Mouse (Mus musculus) retina, adult 2 months (tissue): ENCODE measurements around the gene Krtap6-2.

Experiments used
- DNase-seq: peaks from one replicate; pipeline ENCODE4 v3.0.0-alpha.2; 2012; ENCODE audit warnings: low read depth, low spot score

Gene Krtap6-2

GRCm38 (mm10) chr16:89420011-89420410 lies at the start of gene Krtap6-2:
Gene Krtap6-2, minus strand, starts transcription at chr16:89420111.
- no peak for DNase-seq

- DNase-seq: peak; percentile 2
These were observed 41.3 kb upstream of the Krtap6-2 start for GRCm38 (mm10) chr16:89461189-89461588.

GRCm38 (mm10) chr16:89429586-89429985 lies 9.7 kb upstream of the Krtap6-2 start:
- DNase-seq: no peak

- DNase-seq: no peak
These were observed 5.4 kb upstream of the Krtap6-2 start for GRCm38 (mm10) chr16:89425310-89425709.

- DNase-seq: no peak
These were observed 3.6 kb downstream of the Krtap6-2 start for GRCm38 (mm10) chr16:89416311-89416710.

- no peak for DNase-seq
These were observed 9.4 kb downstream of the Krtap6-2 start for GRCm38 (mm10) chr16:89410345-89411068.

- DNase-seq: no peak
These were observed 16.1 kb downstream of the Krtap6-2 start, which contains the start of gene Krtap21-1 for GRCm38 (mm10) chr16:89403768-89404167. Gene Krtap21-1, minus strand, starts transcription at chr16:89403868.

GRCm38 (mm10) chr16:89372734-89373461 lies 47.0 kb downstream of the Krtap6-2 start:
- DNase-seq: no peak
